Mouse (Mus musculus) lung, postnatal 4 days (tissue): Measurements from ENCODE around the gene Tex52.
A peak's percentile ranks its signal among the peaks of the same experiment; 100 is the strongest.

ENCODE experiments used
- DNase-seq, 2 experiments: peaks; one replicate each; pipeline ENCODE4 v3.0.0; 2021

The Tex52 gene

DNA sequence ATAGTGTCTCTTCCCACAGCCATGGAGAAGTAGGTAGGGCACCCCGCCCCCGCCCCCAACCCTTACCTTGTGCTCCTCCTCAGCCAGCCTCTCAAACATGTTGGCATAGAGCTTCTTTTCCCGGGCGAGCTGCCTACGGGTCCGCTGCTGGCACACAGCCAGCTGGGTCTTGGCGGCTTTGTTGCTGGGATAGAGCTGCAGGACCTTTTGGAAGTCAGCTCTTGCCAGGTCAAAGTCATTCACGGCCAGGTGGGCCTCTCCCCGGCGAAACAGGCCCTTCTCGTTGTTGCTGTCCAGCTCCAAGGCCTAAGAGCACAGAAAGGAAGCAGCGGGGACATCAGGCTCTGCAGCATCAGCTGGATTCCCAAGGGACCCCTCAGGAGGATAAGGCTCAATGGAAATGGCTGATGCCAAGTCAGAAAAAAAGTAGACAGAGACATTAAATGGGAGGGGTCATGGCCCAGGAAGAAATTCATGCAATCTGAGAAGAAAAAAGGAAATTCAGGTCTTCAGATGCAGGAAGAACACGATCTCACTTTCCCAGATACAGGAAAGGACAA lies 57.2 kb downstream of the Tex52 start:
- DNase-seq: peak in 1 of 2 experiments; percentile 46

DNA sequence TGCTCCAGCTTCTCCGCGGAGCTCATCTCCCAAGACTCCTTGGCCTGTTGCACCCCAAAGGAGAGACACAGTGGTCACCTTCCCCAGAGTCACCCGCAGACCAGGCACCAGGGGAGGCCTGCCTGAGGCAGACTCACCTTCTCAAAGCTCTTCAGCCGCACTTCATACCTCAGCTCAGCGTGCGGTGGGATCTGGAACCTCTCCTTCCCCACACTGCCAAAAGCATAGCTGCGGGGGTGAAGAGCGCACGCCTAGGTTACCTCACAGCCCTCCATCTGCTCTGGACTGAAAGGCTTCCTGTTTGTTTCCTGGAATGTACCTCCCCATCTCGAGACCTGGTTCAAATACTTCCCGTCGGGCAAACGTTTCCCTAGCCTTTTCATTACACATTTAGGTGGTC lies 58.3 kb downstream of the Tex52 start:
- DNase-seq: no peak
